Mouse (Mus musculus) lung, embryonic 16.5 days (tissue): ENCODE results near the gene Macrod2. TPM values are rescaled to one million over a fixed set of nuclear protein-coding genes. Genes with fewer than 3 reads are reported as not detected.

Experiments used
- ATAC-seq: fragments of 200-750 bp; cut with Nextera tagmentation; 2 replicates; pipeline ENCODE4 v1.8.0; 2017; ENCODE audit warnings: low read depth, mild to moderate bottlenecking, moderate library complexity
- H3K27ac ChIP-seq: fragments of 300-500 bp; sonication (generic); 2 replicates; pipeline ENCODE4 v1.5.1; 2014; ENCODE audit warnings: mild to moderate bottlenecking, control low read depth, low read length
- H3K27me3 ChIP-seq: fragments of 300-500 bp; sonication (generic); 2 replicates; pipeline ENCODE4 v1.6.1; 2014; ENCODE audit warnings: low read depth, low read length, mixed read lengths; ENCODE audit not compliant: control insufficient read depth, insufficient read depth
- H3K36me3 ChIP-seq: fragments of 300-500 bp; sonication (generic); 2 replicates; pipeline ENCODE4 v1.6.1; 2014; ENCODE audit warnings: low read length; ENCODE audit not compliant: control insufficient read depth, insufficient read depth
- H3K4me1 ChIP-seq: fragments of 300-500 bp; sonication (generic); replicated peaks from 2 replicates; pipeline ENCODE4 v1.6.1; 2014; ENCODE audit warnings: low read length, mixed read lengths; ENCODE audit not compliant: control insufficient read depth, insufficient read depth
- H3K4me2 ChIP-seq: fragments of 300-500 bp; sonication (generic); 2 replicates; pipeline ENCODE4 v1.6.1; 2014; ENCODE audit warnings: low read depth, low read length, control low read depth
- H3K4me3 ChIP-seq: fragments of 300-500 bp; sonication (generic); 2 replicates; pipeline ENCODE4 v1.5.1; 2014; ENCODE audit warnings: mild to moderate bottlenecking, low read length, control low read depth
- H3K9ac ChIP-seq: fragments of 300-500 bp; sonication (generic); 2 replicates; pipeline ENCODE4 v1.6.1; 2014; ENCODE audit warnings: low read length, control low read depth
- H3K9me3 ChIP-seq: fragments of 300-500 bp; sonication (generic); 2 replicates; pipeline ENCODE4 v1.6.1; 2016; ENCODE audit warnings: low read length; ENCODE audit not compliant: control insufficient read depth
- WGBS: fragments of 180-500 bp; shearing (Covaris S2); extraction: QIAGEN DNeasy Blood & Tissue Kit; methylation state at CpG from one replicate; pipeline ENCODE4 v1.1.7; 2014; 5-methylcytosine and 5-hydroxymethylcytosine counted together
- polyA plus RNA-seq: library from polyadenylated mRNA; unstranded; fragments of >200 nt; fragmentation: Nextera tagmentation; extraction: Ambion mirVana; gene quantifications from 2 replicates; pipeline ENCODE4 v1.2.1, GENCODE M21; 2015

Gene Macrod2
- polyA plus RNA-seq, 1 experiment from 2014 or later: 32.1 TPM

GRCm38 (mm10) chr2:140828859-140829258 is 433.8 kb downstream of the Macrod2 start:
- 50% methylated on average over 5 of the region's 5 CpGs for WGBS
- no peaks in the 10 kb centered on the region for H3K9me3 ChIP-seq
- H3K4me1 ChIP-seq: no peaks in the 10 kb centered on the region
- ATAC-seq: peak; percentile 57
- no peak overlapping the region for H3K27ac ChIP-seq
- no peak overlapping the region for H3K9ac ChIP-seq
- H3K4me2 ChIP-seq: no peak overlapping the region
- no peaks in the 10 kb centered on the region for H3K36me3 ChIP-seq
- H3K27me3 ChIP-seq: no peaks in the 10 kb centered on the region
- H3K4me3 ChIP-seq: no peak overlapping the region

- Histone ChIP-seq H3K9ac (no peak overlapping the region), H3K4me2 (no peak overlapping the region), H3K36me3 (no peaks in the 10 kb centered on the region), H3K4me1 (no peaks in the 10 kb centered on the region), H3K27ac (no peak overlapping the region), H3K27me3 (no peaks in the 10 kb centered on the region), H3K9me3 (no peaks in the 10 kb centered on the region), H3K4me3 (no peak overlapping the region)
- 48% methylated on average over 3 of the region's 3 CpGs for WGBS
- no peak for ATAC-seq
Observed at GRCm38 (mm10) chr2:140830086-140830485, 435.0 kb downstream of the Macrod2 start.

- WGBS: 26% methylated on average over 2 of the region's 2 CpGs
- Histone ChIP-seq H3K4me1 (peaks cover 11% of the 10 kb centered on the region), H3K9ac (no peak overlapping the region), H3K36me3 (no peaks in the 10 kb centered on the region), H3K4me2 (no peak overlapping the region), H3K9me3 (no peaks in the 10 kb centered on the region), H3K27ac (0 out of 2 replicates have a peak overlapping the region, but pooled peaks have one; percentile 19), H3K27me3 (no peaks in the 10 kb centered on the region), H3K4me3 (no peak overlapping the region)
- no peak for ATAC-seq
Observed at GRCm38 (mm10) chr2:140839371-140839770, 444.3 kb downstream of the Macrod2 start.

- Histone ChIP-seq H3K4me2 (no peak overlapping the region), H3K27ac (no peak overlapping the region), H3K36me3 (no peaks in the 10 kb centered on the region), H3K4me1 (peaks cover 11% of the 10 kb centered on the region), H3K4me3 (no peak overlapping the region), H3K9ac (no peak overlapping the region), H3K27me3 (no peaks in the 10 kb centered on the region), H3K9me3 (no peaks in the 10 kb centered on the region)
- 18% methylated on average over 3 of the region's 3 CpGs for WGBS
- ATAC-seq: peak; percentile 84
Observed at GRCm38 (mm10) chr2:140839880-140840279, 444.8 kb downstream of the Macrod2 start.

- no peaks in the 10 kb centered on the region for H3K9me3 ChIP-seq
- no peak for ATAC-seq
- 68% methylated on average over 5 of the region's 5 CpGs for WGBS
Observed at GRCm38 (mm10) chr2:140844030-140844429, 448.9 kb downstream of the Macrod2 start.

GRCm38 (mm10) chr2:140847817-140848428 is 452.8 kb downstream of the Macrod2 start:
- Histone ChIP-seq H3K27ac (no peak overlapping the region), H3K4me1 (no peaks in the 10 kb centered on the region), H3K4me3 (no peak overlapping the region), H3K36me3 (no peaks in the 10 kb centered on the region), H3K4me2 (no peak overlapping the region), H3K9ac (no peak overlapping the region), H3K9me3 (no peaks in the 10 kb centered on the region), H3K27me3 (no peaks in the 10 kb centered on the region)
- ATAC-seq: no peak
- 91% methylated on average over 5 of the region's 5 CpGs for WGBS

More at GRCm38 (mm10) chr2:140844030-140844429, 448.9 kb downstream of the Macrod2 start:
- no peak overlapping the region for H3K27ac ChIP-seq
- H3K4me2 ChIP-seq: no peak overlapping the region
- no peak overlapping the region for H3K9ac ChIP-seq
- no peaks in the 10 kb centered on the region for H3K36me3 ChIP-seq
- peaks cover 6% of the 10 kb centered on the region for H3K4me1 ChIP-seq
- no peak overlapping the region for H3K4me3 ChIP-seq
- no peaks in the 10 kb centered on the region for H3K27me3 ChIP-seq

GRCm38 (mm10) chr2:140853538-140853937 is 458.4 kb downstream of the Macrod2 start:
- 52% methylated on average over 9 of the region's 9 CpGs for WGBS
- Histone ChIP-seq H3K36me3 (no peaks in the 10 kb centered on the region), H3K27ac (no peak overlapping the region), H3K4me1 (no peaks in the 10 kb centered on the region), H3K9ac (no peak overlapping the region), H3K4me2 (no peak overlapping the region), H3K4me3 (no peak overlapping the region), H3K27me3 (no peaks in the 10 kb centered on the region), H3K9me3 (no peaks in the 10 kb centered on the region)
- no peak for ATAC-seq

- Histone ChIP-seq H3K4me1 (no peaks in the 10 kb centered on the region), H3K9me3 (no peaks in the 10 kb centered on the region), H3K27me3 (no peaks in the 10 kb centered on the region), H3K27ac (no peak overlapping the region), H3K4me3 (no peak overlapping the region), H3K36me3 (no peaks in the 10 kb centered on the region), H3K4me2 (no peak overlapping the region), H3K9ac (no peak overlapping the region)
- 57% methylated on average over 1 of the region's 1 CpGs for WGBS
- no peak for ATAC-seq
Observed at GRCm38 (mm10) chr2:140861356-140861755, 466.2 kb downstream of the Macrod2 start.

- Histone ChIP-seq H3K4me1 (no peaks in the 10 kb centered on the region), H3K27me3 (no peaks in the 10 kb centered on the region), H3K9me3 (no peaks in the 10 kb centered on the region), H3K9ac (no peak overlapping the region), H3K27ac (no peak overlapping the region), H3K4me2 (no peak overlapping the region), H3K36me3 (no peaks in the 10 kb centered on the region), H3K4me3 (no peak overlapping the region)
- 66% methylated on average over 4 of the region's 4 CpGs for WGBS
- ATAC-seq: no peak
Observed at GRCm38 (mm10) chr2:140862736-140863135, 467.6 kb downstream of the Macrod2 start.

- no peaks in the 10 kb centered on the region for H3K9me3 ChIP-seq
- H3K4me2 ChIP-seq: no peak overlapping the region
- ATAC-seq: no peak
- H3K27me3 ChIP-seq: no peaks in the 10 kb centered on the region
- H3K36me3 ChIP-seq: no peaks in the 10 kb centered on the region
- H3K4me3 ChIP-seq: no peak overlapping the region
- no peak overlapping the region for H3K9ac ChIP-seq
- 88% methylated on average over 1 of the region's 1 CpGs for WGBS
- H3K4me1 ChIP-seq: no peaks in the 10 kb centered on the region
- no peak overlapping the region for H3K27ac ChIP-seq
Observed at GRCm38 (mm10) chr2:140865636-140866035, 470.5 kb downstream of the Macrod2 start.
